Mouse (Mus musculus) neural tube, embryonic 12.5 days (tissue): ENCODE results near the gene Tmem248. TPM values are rescaled to one million over a fixed set of nuclear protein-coding genes. Genes with fewer than 3 reads are reported as not detected.
A peak's percentile ranks its signal among the peaks of the same experiment; 100 is the strongest.

ENCODE experiments used
- ATAC-seq: fragments of 200-750 bp; cut with Nextera tagmentation; 2 replicates; pipeline ENCODE4 v1.8.0; 2017; ENCODE audit warnings: low read depth, mild to moderate bottlenecking, moderate TSS enrichment, moderate library complexity; ENCODE audit not compliant: low FRiP score
- H3K27ac ChIP-seq: fragments of 300-500 bp; sonication (generic); 2 replicates; pipeline ENCODE4 v1.5.1; 2016
- H3K27me3 ChIP-seq: fragments of 300-500 bp; sonication (generic); replicated peaks from 2 replicates; pipeline ENCODE4 v1.6.1; 2016; ENCODE audit warnings: mild to moderate bottlenecking
- H3K36me3 ChIP-seq: fragments of 300-500 bp; sonication (generic); 2 replicates; pipeline ENCODE4 v1.6.1; 2016; ENCODE audit warnings: mild to moderate bottlenecking
- H3K4me1 ChIP-seq: fragments of 300-500 bp; sonication (generic); 2 replicates; pipeline ENCODE4 v1.6.1; 2016
- H3K4me2 ChIP-seq: fragments of 300-500 bp; sonication (generic); replicated peaks from 2 replicates; pipeline ENCODE4 v1.6.1; 2016; ENCODE audit warnings: mild to moderate bottlenecking
- H3K4me3 ChIP-seq: fragments of 300-500 bp; sonication (generic); 2 replicates; pipeline ENCODE4 v1.5.1; 2016
- H3K9ac ChIP-seq: fragments of 300-500 bp; sonication (generic); 2 replicates; pipeline ENCODE4 v1.6.1; 2016; ENCODE audit warnings: mild to moderate bottlenecking
- H3K9me3 ChIP-seq: fragments of 300-500 bp; sonication (generic); 2 replicates; pipeline ENCODE4 v1.6.1; 2016; ENCODE audit warnings: mild to moderate bottlenecking
- WGBS: fragments of 180-500 bp; shearing (Covaris S2); methylation state at CpG from one replicate; pipeline ENCODE4 v1.1.7; 2016; 5-methylcytosine and 5-hydroxymethylcytosine counted together
- polyA plus RNA-seq: library from polyadenylated mRNA; unstranded; fragments of >200 nt; fragmentation: Nextera tagmentation; extraction: Ambion mirVana; gene quantifications from 2 replicates; pipeline ENCODE4 v1.2.1, GENCODE M21; 2016

Gene Tmem248
- 30.7 and 31.6 TPM in 2 replicates for polyA plus RNA-seq

DNA sequence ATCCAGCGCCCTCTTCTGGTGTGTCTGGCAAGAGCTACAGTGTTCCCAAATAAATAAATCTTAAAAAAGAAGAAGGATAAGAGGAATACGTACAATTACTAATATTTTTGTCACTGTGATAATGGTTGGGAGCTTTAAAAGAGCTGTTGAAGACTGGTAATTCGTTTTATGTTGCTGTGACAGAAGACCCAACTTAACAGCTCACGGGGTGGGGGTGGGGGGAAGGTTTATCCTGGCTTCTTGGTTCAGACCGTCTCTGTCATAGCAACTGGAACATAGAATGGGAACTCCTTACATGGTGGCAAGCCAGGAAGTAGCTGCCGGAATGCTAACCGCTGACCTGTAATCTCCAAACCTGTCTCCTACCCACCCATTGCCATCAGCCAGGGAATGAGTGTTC lies at the start of gene Tmem248:
Gene Tmem248 (plus strand): TSS at position 301 of the 400 bp plus-strand sequence.
- Histone ChIP-seq H3K4me1 (no peaks in the 10 kb centered on the region), H3K27ac (no peak within 1 kb of the TSS), H3K27me3 (no peaks in the 10 kb centered on the region), H3K4me2 (no peak within 1 kb of the TSS), H3K4me3 (no peak within 1 kb of the TSS), H3K9ac (no peak within 1 kb of the TSS), H3K9me3 (no peaks in the 10 kb centered on the region), H3K36me3 (peaks cover 20% of the 10 kb centered on the region)
- no peak for ATAC-seq
- 85% methylated on average over 7 of the region's 7 CpGs for WGBS

- Histone ChIP-seq H3K4me1 (peaks cover 18% of the 10 kb centered on the region), H3K9ac (no peak overlapping the region), H3K27ac (no peak overlapping the region), H3K9me3 (no peaks in the 10 kb centered on the region), H3K4me3 (no peak overlapping the region), H3K36me3 (no peaks in the 10 kb centered on the region), H3K4me2 (no peak overlapping the region), H3K27me3 (no peaks in the 10 kb centered on the region)
- ATAC-seq: no peak
- 74% methylated on average over 6 of the region's 6 CpGs for WGBS
Measured at GRCm38 (mm10) chr5:130169109-130169508, 47.8 kb upstream of the Tmem248 start.

DNA sequence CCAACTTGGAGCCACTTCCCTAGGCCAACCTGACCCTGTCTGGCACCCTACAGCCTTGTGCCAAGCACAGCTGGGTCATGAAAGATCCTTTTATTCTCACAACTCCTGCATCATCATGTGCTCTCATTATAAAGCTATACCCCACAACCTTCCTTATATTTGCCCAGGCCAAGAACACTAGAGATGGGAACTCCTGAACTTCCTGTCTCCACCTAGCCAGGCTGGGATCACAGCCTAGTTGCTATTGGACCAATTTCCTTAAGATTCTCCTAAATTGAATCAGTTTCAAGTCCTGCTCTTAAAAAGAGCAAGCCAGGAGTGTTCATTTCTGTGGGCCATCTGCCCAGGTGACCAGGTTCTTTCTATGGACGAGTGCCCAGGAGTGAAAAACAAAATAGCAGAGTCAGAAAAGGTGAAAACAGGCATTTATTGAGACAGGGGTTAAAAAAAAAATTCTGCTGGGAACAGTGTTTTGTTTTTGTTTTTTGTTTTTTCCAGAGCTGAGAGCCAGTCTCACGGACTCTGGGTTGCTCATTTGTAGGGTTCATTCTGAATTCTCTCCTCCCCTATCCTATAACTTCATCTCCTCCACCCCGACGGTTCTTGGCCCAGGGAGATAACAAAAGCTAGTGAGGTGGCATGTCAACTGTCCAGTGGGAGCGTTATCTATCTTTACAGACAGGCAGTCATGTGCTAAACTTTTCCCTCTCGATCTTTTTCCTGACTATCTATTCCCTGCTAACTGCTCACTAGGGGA lies 46.0 kb upstream of the Tmem248 start:
- H3K4me2 ChIP-seq: peak overlapping the region; percentile 71
- peak overlapping the region; percentile 46; the same call in 1 of the 2 replicates for H3K27ac ChIP-seq
- peak overlapping the region; percentile 86 for H3K4me3 ChIP-seq
- WGBS: 17% methylated on average over 6 of the region's 6 CpGs
- H3K36me3 ChIP-seq: no peaks in the 10 kb centered on the region
- 0 out of 2 replicates have a peak, but pooled peaks have one; percentile 19 for ATAC-seq
- no peaks in the 10 kb centered on the region for H3K27me3 ChIP-seq
- H3K9me3 ChIP-seq: no peaks in the 10 kb centered on the region
- peak overlapping the region; percentile 87 for H3K9ac ChIP-seq
- H3K4me1 ChIP-seq: peaks cover 18% of the 10 kb centered on the region

DNA sequence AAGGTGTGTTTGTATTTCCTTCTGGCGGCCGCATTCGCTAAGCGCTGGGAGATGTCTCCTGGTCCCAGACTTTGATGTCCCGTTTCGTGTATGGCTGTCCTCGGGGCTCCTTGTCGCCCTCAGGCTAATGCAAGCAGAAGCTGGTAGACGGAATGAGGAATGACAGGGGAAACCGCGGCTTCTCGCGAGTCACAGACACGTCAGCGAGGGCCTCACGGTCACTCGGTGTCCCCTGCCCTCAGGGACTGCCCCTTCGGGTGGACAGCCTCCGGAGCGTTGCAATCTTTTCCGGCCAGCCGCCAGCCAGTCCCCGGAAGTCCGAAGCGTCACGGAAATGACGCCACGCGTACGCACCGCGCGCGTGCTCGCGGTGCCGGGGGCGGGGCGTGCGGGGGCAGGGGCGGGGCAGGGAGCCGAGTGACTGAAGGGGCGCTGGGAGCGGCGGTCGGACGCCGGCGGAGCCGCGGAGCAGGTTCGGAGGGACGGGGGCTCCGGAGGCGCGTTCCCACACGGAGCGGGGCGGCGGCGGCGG lies 45.4 kb upstream of the Tmem248 start, which contains the start of gene Rabgef1:
Gene Rabgef1 (plus strand): TSS at position 376 of the 532 bp plus-strand sequence.
- ATAC-seq: peak; percentile 93
- peak within 1 kb of the TSS; percentile 86 for H3K4me3 ChIP-seq
- peak within 1 kb of the TSS; percentile 87 for H3K9ac ChIP-seq
- H3K27me3 ChIP-seq: no peaks in the 10 kb centered on the region
- under 1% methylated on average over 57 of the region's 62 CpGs for WGBS
- no peaks in the 10 kb centered on the region for H3K36me3 ChIP-seq
- peaks cover 18% of the 10 kb centered on the region for H3K4me1 ChIP-seq
- H3K27ac ChIP-seq: peak within 1 kb of the TSS; percentile 46; the same call in 1 of the 2 replicates
- no peaks in the 10 kb centered on the region for H3K9me3 ChIP-seq
- peak within 1 kb of the TSS; percentile 71 for H3K4me2 ChIP-seq

- Histone ChIP-seq H3K9me3 (no peaks in the 10 kb centered on the region), H3K4me3 (peak overlapping the region; percentile 86), H3K27ac (0 out of 2 replicates have a peak overlapping the region, but pooled peaks have one; percentile 43)
Measured at GRCm38 (mm10) chr5:130171956-130172601, 44.8 kb upstream of the Tmem248 start.

DNA sequence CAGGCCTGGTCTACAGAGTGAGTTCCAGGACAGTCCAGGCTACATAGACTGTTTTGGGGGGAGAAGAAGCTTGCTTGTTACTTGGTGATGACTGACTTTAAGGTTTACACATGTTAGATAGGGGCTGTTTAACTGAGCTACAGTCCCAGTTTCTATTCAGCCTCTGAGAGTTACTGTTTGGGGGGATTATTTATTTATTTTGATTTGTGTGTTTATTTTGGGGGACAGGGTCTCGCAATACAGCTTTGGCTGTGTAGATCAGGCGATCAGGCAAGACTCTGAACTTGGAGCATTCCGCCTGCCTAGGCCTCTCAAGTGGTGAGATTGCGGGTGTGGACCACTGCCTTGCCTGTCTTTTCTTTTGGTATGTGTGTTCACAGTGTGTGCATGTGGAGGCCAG lies 43.9 kb upstream of the Tmem248 start:
- Histone ChIP-seq H3K4me2 (peak overlapping the region; percentile 71), H3K4me3 (no peak overlapping the region), H3K4me1 (peaks cover 18% of the 10 kb centered on the region), H3K9ac (no peak overlapping the region), H3K27ac (no peak overlapping the region), H3K27me3 (no peaks in the 10 kb centered on the region), H3K36me3 (no peaks in the 10 kb centered on the region), H3K9me3 (no peaks in the 10 kb centered on the region)
- WGBS: 92% methylated on average over 4 of the region's 4 CpGs
- ATAC-seq: no peak

More at GRCm38 (mm10) chr5:130171956-130172601, 44.8 kb upstream of the Tmem248 start:
- H3K9ac ChIP-seq: peak overlapping the region; percentile 87
- H3K4me1 ChIP-seq: peaks cover 18% of the 10 kb centered on the region
- 2% methylated on average over 38 of the region's 46 CpGs for WGBS
- H3K4me2 ChIP-seq: peak overlapping the region; percentile 71
- ATAC-seq: peak; percentile 76
- H3K36me3 ChIP-seq: no peaks in the 10 kb centered on the region
- H3K27me3 ChIP-seq: no peaks in the 10 kb centered on the region

GRCm38 (mm10) chr5:130177871-130178270 lies 39.0 kb upstream of the Tmem248 start:
- Histone ChIP-seq H3K4me2 (no peak overlapping the region), H3K27ac (no peak overlapping the region), H3K4me3 (no peak overlapping the region), H3K9ac (no peak overlapping the region), H3K27me3 (no peaks in the 10 kb centered on the region), H3K36me3 (no peaks in the 10 kb centered on the region), H3K9me3 (no peaks in the 10 kb centered on the region), H3K4me1 (peaks cover 5% of the 10 kb centered on the region)
- WGBS: 74% methylated on average over 4 of the region's 4 CpGs
- no peak for ATAC-seq

DNA sequence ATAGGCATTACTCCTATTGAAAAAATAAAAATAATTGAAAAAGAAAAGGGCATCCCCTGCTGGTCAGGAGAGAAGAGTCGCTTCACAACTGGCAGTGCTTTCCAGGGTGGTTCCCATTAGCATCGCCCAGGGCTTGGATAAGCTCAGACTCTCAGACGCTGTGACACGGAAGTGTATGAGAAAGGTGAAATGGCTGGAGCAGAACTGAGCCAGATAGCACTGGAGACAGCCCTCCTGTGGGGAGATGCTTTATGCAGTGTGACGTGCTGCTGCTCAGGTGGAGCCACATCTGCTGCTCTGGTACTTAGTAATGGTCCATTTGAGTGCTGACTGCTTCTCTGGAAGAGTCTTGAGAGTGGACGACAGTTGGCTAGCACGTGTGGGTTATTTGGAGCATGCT lies 36.5 kb upstream of the Tmem248 start:
- Histone ChIP-seq H3K36me3 (no peaks in the 10 kb centered on the region), H3K27me3 (no peaks in the 10 kb centered on the region), H3K9ac (no peak overlapping the region), H3K4me3 (no peak overlapping the region), H3K4me1 (no peaks in the 10 kb centered on the region), H3K27ac (no peak overlapping the region), H3K4me2 (no peak overlapping the region), H3K9me3 (no peaks in the 10 kb centered on the region)
- WGBS: 67% methylated on average over 7 of the region's 7 CpGs
- no peak for ATAC-seq

GRCm38 (mm10) chr5:130181740-130182540 lies 34.9 kb upstream of the Tmem248 start:
- no peak overlapping the region for H3K4me3 ChIP-seq
- 91% methylated on average over 6 of the region's 6 CpGs for WGBS
- H3K4me1 ChIP-seq: no peaks in the 10 kb centered on the region
- H3K4me2 ChIP-seq: no peak overlapping the region
- H3K36me3 ChIP-seq: no peaks in the 10 kb centered on the region
- H3K9ac ChIP-seq: no peak overlapping the region
- no peak for ATAC-seq
- no peak overlapping the region for H3K27ac ChIP-seq
- H3K9me3 ChIP-seq: no peaks in the 10 kb centered on the region
- H3K27me3 ChIP-seq: no peaks in the 10 kb centered on the region

DNA sequence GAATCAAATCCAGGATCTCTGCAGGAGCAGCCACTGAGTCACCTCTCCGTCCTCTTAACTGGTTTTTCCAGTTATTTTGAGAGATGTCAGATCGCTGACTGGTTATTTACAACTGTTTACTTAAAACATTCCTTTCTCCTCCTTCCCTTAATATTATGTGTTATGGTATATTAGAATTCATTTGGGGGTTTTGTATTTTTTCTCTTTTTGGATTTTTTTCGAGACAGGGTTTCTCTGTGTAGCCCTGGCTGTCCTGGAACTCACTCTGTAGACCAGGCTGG lies 34.4 kb upstream of the Tmem248 start:
- Histone ChIP-seq H3K36me3 (no peaks in the 10 kb centered on the region), H3K9me3 (no peaks in the 10 kb centered on the region), H3K4me2 (no peak overlapping the region), H3K4me1 (no peaks in the 10 kb centered on the region), H3K4me3 (no peak overlapping the region), H3K27ac (no peak overlapping the region), H3K27me3 (no peaks in the 10 kb centered on the region), H3K9ac (no peak overlapping the region)
- WGBS: 87% methylated on average over 3 of the region's 3 CpGs
- ATAC-seq: no peak

- no peaks in the 10 kb centered on the region for H3K27me3 ChIP-seq
- ATAC-seq: no peak
- H3K36me3 ChIP-seq: peaks cover 5% of the 10 kb centered on the region; the same call in 1 of the 2 replicates
- no peaks in the 10 kb centered on the region for H3K4me1 ChIP-seq
- H3K9ac ChIP-seq: no peak overlapping the region
- H3K4me2 ChIP-seq: no peak overlapping the region
- no peak overlapping the region for H3K27ac ChIP-seq
- H3K4me3 ChIP-seq: no peak overlapping the region
- no peaks in the 10 kb centered on the region for H3K9me3 ChIP-seq
- WGBS: 88% methylated on average over 9 of the region's 9 CpGs
Measured at GRCm38 (mm10) chr5:130184193-130184856, 32.6 kb upstream of the Tmem248 start.
